Mouse (Mus musculus): ENCODE results near the gene Olfr611. TPM values are rescaled to one million over a fixed set of nuclear protein-coding genes. Genes with fewer than 3 reads are reported as not detected.
"Not testable (repeated sequence)": the region's sequence is repeated elsewhere in the genome, so short reads cannot be mapped to it uniquely, and the experiment has no call there.

Olfr611 gene
- not detected for total RNA-seq (2021)

- intact Hi-C loops (cut with DNase I); DNase-seq (ENCODE audit: extremely low spot score in 1 of 2, low spot score in 2 of 2): not testable (repeated sequence)
These were observed at the start of gene Olfr611 for GRCm38 (mm10) chr7:103520746-103521145. TSS of gene Olfr611 (minus strand) at chr7:103520846.

DNA sequence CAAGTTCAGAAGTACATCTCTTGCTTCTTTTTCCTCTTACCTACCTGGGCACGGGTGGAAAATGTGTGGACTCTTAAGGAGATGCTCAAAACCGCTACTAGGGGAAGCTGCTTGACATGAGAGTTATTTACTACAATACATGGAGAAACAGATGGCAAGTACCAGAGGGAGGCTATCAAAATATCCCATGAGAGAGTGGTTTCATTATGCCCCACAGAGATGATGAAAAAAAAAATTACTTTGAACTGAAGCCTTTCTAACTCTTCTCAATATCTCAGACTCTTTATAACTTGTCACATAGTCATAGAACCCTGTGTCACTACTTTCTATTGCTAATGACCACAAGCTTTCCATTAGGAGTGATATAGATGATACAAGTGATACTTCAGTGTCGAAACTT lies 48.4 kb upstream of the Olfr611 start, which contains the start of gene Olfr616:
TSS of gene Olfr616 (minus strand) at position 101 of the 400 bp plus-strand sequence.
- intact Hi-C loops (cut with DNase I): no loop called here
- no peak for DNase-seq (ENCODE audit: extremely low spot score in 1 of 2, low spot score in 2 of 2)

GRCm38 (mm10) chr7:103555779-103556178 lies 35.1 kb upstream of the Olfr611 start, which contains the start of gene Olfr615:
TSS of gene Olfr615 (plus strand) at chr7:103556079.
- intact Hi-C loops (cut with DNase I): no loop called here
- no peak for DNase-seq (ENCODE audit: extremely low spot score in 1 of 2, low spot score in 2 of 2)

DNA sequence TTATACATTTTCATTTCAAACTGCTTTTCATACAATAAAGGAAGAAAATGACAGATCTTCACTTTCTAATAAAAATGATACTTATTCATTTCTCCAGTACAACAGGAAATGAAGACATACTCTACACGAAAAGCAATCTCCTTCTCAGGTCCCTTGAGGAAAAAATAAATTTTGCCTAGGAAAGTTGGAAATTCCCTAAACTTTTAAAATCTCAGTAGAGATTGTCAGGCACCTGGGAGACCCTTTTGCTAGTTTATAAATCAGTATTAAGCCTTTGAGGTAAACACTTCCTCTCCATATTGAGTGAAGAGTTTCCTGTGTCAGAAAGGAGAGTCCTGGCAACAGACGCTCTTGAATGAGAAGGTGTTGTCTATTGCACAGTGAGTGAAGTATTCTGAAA lies 27.1 kb upstream of the Olfr611 start, which contains the start of gene Olfr613:
TSS of gene Olfr613 (plus strand) at position 301 of the 400 bp plus-strand sequence.
- intact Hi-C loops (cut with DNase I): no loop called here
- DNase-seq (ENCODE audit: extremely low spot score in 1 of 2, low spot score in 2 of 2): no peak

DNA sequence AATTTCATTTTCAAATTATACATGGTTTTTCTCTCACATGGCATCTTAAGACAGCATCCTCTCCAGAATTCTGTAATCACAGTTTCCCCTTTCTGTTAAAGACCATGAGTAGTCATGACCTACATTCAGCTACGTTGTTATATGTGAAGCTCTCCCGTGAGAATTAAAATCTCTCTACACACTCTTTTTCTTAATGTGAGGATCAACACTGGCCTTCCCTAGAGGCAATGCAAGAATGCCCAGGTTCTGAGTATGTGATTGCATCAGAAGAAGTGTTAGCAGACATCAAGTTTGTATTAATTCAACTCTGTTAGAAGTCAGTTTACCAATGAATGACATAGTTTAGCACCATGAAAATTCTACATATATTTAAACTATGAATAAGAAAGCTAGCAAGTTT lies 22.0 kb upstream of the Olfr611 start, which contains the start of gene Olfr612:
TSS of gene Olfr612 (minus strand) at position 101 of the 400 bp plus-strand sequence.
- intact Hi-C loops (cut with DNase I); DNase-seq (ENCODE audit: extremely low spot score in 1 of 2, low spot score in 2 of 2): not testable (repeated sequence)

DNA sequence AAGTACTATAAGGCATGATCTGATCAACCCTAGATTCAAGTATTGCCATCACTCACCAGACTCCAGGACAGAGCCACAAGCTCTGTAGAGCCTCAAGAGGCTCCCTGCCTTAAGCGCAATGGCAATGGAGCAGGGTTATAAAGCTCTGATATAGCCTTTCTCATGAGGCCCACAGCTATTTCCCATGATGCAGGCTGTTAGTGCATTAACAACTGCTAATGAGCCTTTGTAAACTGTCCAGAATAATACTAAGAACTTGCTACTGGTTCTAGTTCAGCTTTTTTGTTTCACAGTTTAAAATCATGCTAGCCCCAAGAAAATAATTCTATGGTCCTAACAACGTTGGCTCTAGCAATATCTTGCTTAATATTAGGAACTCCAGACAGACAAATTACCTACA lies 8.6 kb downstream of the Olfr611 start, which contains the start of gene Olfr610:
TSS of gene Olfr610 (minus strand) at position 101 of the 400 bp plus-strand sequence.
- intact Hi-C loops (cut with DNase I): no loop called here
- no peak for DNase-seq (ENCODE audit: extremely low spot score in 1 of 2, low spot score in 2 of 2)

- no peak for DNase-seq (ENCODE audit: extremely low spot score in 1 of 2, low spot score in 2 of 2)
- intact Hi-C loops (cut with DNase I): no loop called here
These were observed 22.7 kb downstream of the Olfr611 start, which contains the start of gene Olfr609 for GRCm38 (mm10) chr7:103497962-103498361. TSS of gene Olfr609 (minus strand) at chr7:103498062.

GRCm38 (mm10) chr7:103477106-103477505 lies 43.5 kb downstream of the Olfr611 start:
- DNase-seq (ENCODE audit: extremely low spot score in 1 of 2, low spot score in 2 of 2); intact Hi-C loops (cut with DNase I): not testable (repeated sequence)

GRCm38 (mm10) chr7:103469577-103469976 lies 51.1 kb downstream of the Olfr611 start, which contains the start of gene Olfr608:
TSS of gene Olfr608 (plus strand) at chr7:103469877.
- intact Hi-C loops (cut with DNase I): no loop called here
- DNase-seq (ENCODE audit: extremely low spot score in 1 of 2, low spot score in 2 of 2): no peak

Other genes starting within 250 kb of the Olfr611 start
- gene Olfr596, start 215.2 kb downstream of the Olfr611 start, total RNA-seq (2021): not detected
- gene Olfr597, start 204.5 kb downstream of the Olfr611 start, total RNA-seq (2021): not detected
- not detected for gene Olfr598, start 197.3 kb downstream of the Olfr611 start, total RNA-seq (2021)
- gene Olfr599, start 184.9 kb downstream of the Olfr611 start, total RNA-seq (2021): not detected
- gene Olfr600, start 171.2 kb downstream of the Olfr611 start, total RNA-seq (2021): not detected
- gene Olfr601, start 158.2 kb downstream of the Olfr611 start, total RNA-seq (2021): not detected
- not detected for gene Olfr603, start 134.7 kb downstream of the Olfr611 start, total RNA-seq (2021)
- not detected for gene Usp17lc, start 105.8 kb downstream of the Olfr611 start, total RNA-seq (2021)
- gene Olfr605, start 75.4 kb downstream of the Olfr611 start, total RNA-seq (2021): not detected
- not detected for gene Olfr606, start 71.8 kb downstream of the Olfr611 start, total RNA-seq (2021)
- not detected for gene Olfr607, start 56.7 kb downstream of the Olfr611 start, total RNA-seq (2021)
- gene Olfr608, start 51.0 kb downstream of the Olfr611 start, total RNA-seq (2021): not detected
- not detected for gene Olfr609, start 22.8 kb downstream of the Olfr611 start, total RNA-seq (2021)
- gene Olfr610, start 8.7 kb downstream of the Olfr611 start, total RNA-seq (2021): not detected
- not detected for gene Olfr612, start 21.9 kb upstream of the Olfr611 start, total RNA-seq (2021)
- not detected for gene Olfr613, start 27.2 kb upstream of the Olfr611 start, total RNA-seq (2021)
- gene Olfr615, start 35.2 kb upstream of the Olfr611 start, total RNA-seq (2021): not detected
- not detected for gene Olfr616, start 48.3 kb upstream of the Olfr611 start, total RNA-seq (2021)
- not detected for gene Olfr617, start 52.2 kb upstream of the Olfr611 start, total RNA-seq (2021)
- gene Olfr618, start 69.3 kb upstream of the Olfr611 start, total RNA-seq (2021): not detected
- not detected for gene Olfr619, start 79.7 kb upstream of the Olfr611 start, total RNA-seq (2021)
- gene Olfr620, start 91.7 kb upstream of the Olfr611 start, total RNA-seq (2021): not detected
- not detected for gene Olfr622, start 121.9 kb upstream of the Olfr611 start, total RNA-seq (2021)
- gene Olfr623, start 142.9 kb upstream of the Olfr611 start, total RNA-seq (2021): not detected
- not detected for gene Olfr624, start 150.3 kb upstream of the Olfr611 start, total RNA-seq (2021)
- gene Olfr625-ps1, start 161.9 kb upstream of the Olfr611 start, total RNA-seq (2021): not detected
- gene Olfr243, start 193.8 kb upstream of the Olfr611 start, total RNA-seq (2021): not detected
- gene Olfr628, start 209.5 kb upstream of the Olfr611 start, total RNA-seq (2021): not detected
- gene Olfr629, start 224.1 kb upstream of the Olfr611 start, total RNA-seq (2021): not detected
- not detected for gene Olfr630, start 236.5 kb upstream of the Olfr611 start, total RNA-seq (2021)